Mouse (Mus musculus) heart, embryonic 10.5 days (tissue): ENCODE data around the gene Spred1. TPM values are rescaled to one million over a fixed set of nuclear protein-coding genes. Genes with fewer than 3 reads are reported as not detected.

ENCODE experiments used
- DNase-seq: peaks from one replicate; pipeline ENCODE4 v3.0.0-alpha.2; 2017; ENCODE audit warnings: low spot score
- H3K27ac ChIP-seq: fragments of 300-500 bp; sonication (generic); 2 replicates; pipeline ENCODE4 v1.5.1; 2016; ENCODE audit warnings: mild to moderate bottlenecking
- H3K27me3 ChIP-seq: fragments of 300-500 bp; sonication (generic); 2 replicates; pipeline ENCODE4 v1.6.1; 2016; ENCODE audit warnings: mild to moderate bottlenecking; ENCODE audit not compliant: poor library complexity, insufficient read depth, severe bottlenecking
- H3K36me3 ChIP-seq: fragments of 300-500 bp; sonication (generic); 2 replicates; pipeline ENCODE4 v1.6.1; 2016; ENCODE audit warnings: mild to moderate bottlenecking, moderate library complexity
- H3K4me1 ChIP-seq: fragments of 300-500 bp; sonication (generic); 2 replicates; pipeline ENCODE4 v1.6.1; 2016; ENCODE audit warnings: mild to moderate bottlenecking
- H3K4me3 ChIP-seq: fragments of 300-500 bp; sonication (generic); 2 replicates; pipeline ENCODE4 v1.5.1; 2016; ENCODE audit warnings: mild to moderate bottlenecking, moderate library complexity
- H3K9me3 ChIP-seq: fragments of 300-500 bp; sonication (generic); 2 replicates; pipeline ENCODE4 v1.6.1; 2016; ENCODE audit warnings: mild to moderate bottlenecking, moderate library complexity
- WGBS: fragments of 180-500 bp; shearing (Covaris S2); methylation state at CpG from one replicate; pipeline ENCODE4 v1.1.7; 2016; 5-methylcytosine and 5-hydroxymethylcytosine counted together
- microRNA counts: library from miRNA; unstranded; fragments of <30 nt; microRNA quantifications from one replicate; lab custom pipeline; 2017
- microRNA-seq: library from miRNA; unstranded; fragments of <30 nt; microRNA quantifications from one replicate; pipeline ENCODE4, GENCODE M21; 2017
- polyA plus RNA-seq: library from polyadenylated mRNA; unstranded; fragments of >200 nt; fragmentation: Nextera tagmentation; extraction: Ambion mirVana; gene quantifications from 2 replicates; pipeline ENCODE4 v1.2.1, GENCODE M21; 2016

The Spred1 gene
- polyA plus RNA-seq, 1 experiment from 2014 or later, result 7.0 TPM

GRCm38 (mm10) chr2:117205066-117205465, 83.9 kb downstream of the Spred1 start:
- Histone ChIP-seq H3K27me3 (no peaks in the 10 kb centered on the region), H3K36me3 (no peaks in the 10 kb centered on the region), H3K4me1 (peaks cover 15% of the 10 kb centered on the region), H3K27ac (no peak overlapping the region), H3K9me3 (no peaks in the 10 kb centered on the region), H3K4me3 (no peak overlapping the region)
- DNase-seq, result no peak
- WGBS, result 77% methylated on average over 6 of the region's 6 CpGs

GRCm38 (mm10) chr2:117210416-117211085, 89.4 kb downstream of the Spred1 start:
- H3K4me3 ChIP-seq, result peak overlapping the region; percentile 46
- no peaks in the 10 kb centered on the region for H3K9me3 ChIP-seq
- no peaks in the 10 kb centered on the region for H3K36me3 ChIP-seq
- WGBS, result 7% methylated on average over 6 of the region's 6 CpGs
- H3K4me1 ChIP-seq, result peaks cover 12% of the 10 kb centered on the region
- H3K27ac ChIP-seq, result no peak overlapping the region; the same call in 1 of the 2 replicates
- no peaks in the 10 kb centered on the region for H3K27me3 ChIP-seq
- peak; percentile 79 for DNase-seq

- no peaks in the 10 kb centered on the region for H3K27me3 ChIP-seq
- DNase-seq, result no peak
- H3K36me3 ChIP-seq, result no peaks in the 10 kb centered on the region
- WGBS, result 61% methylated on average over 2 of the region's 2 CpGs
- no peaks in the 10 kb centered on the region for H3K9me3 ChIP-seq
- no peak overlapping the region for H3K4me3 ChIP-seq
- no peak overlapping the region for H3K27ac ChIP-seq
- H3K4me1 ChIP-seq, result peaks cover 7% of the 10 kb centered on the region; the same call in 1 of the 2 replicates
Measured at GRCm38 (mm10) chr2:117216152-117216551, 95.0 kb downstream of the Spred1 start.

GRCm38 (mm10) chr2:117217695-117218216, 96.6 kb downstream of the Spred1 start:
- H3K9me3 ChIP-seq, result no peaks in the 10 kb centered on the region
- WGBS, result 11% methylated on average over 15 of the region's 15 CpGs
- H3K36me3 ChIP-seq, result no peaks in the 10 kb centered on the region
- H3K27me3 ChIP-seq, result no peaks in the 10 kb centered on the region
- DNase-seq, result no peak
- H3K27ac ChIP-seq, result peak overlapping the region; percentile 29; the same call in 1 of the 2 replicates
- H3K4me1 ChIP-seq, result peaks cover 7% of the 10 kb centered on the region; the same call in 1 of the 2 replicates
- H3K4me3 ChIP-seq, result peak overlapping the region; percentile 32

- H3K36me3 ChIP-seq, result no peaks in the 10 kb centered on the region
- H3K27me3 ChIP-seq, result no peaks in the 10 kb centered on the region
- H3K4me3 ChIP-seq, result no peak overlapping the region
- no peak overlapping the region for H3K27ac ChIP-seq
- peaks cover 7% of the 10 kb centered on the region; the same call in 1 of the 2 replicates for H3K4me1 ChIP-seq
- no peaks in the 10 kb centered on the region for H3K9me3 ChIP-seq
- DNase-seq, result no peak
- 91% methylated on average over 4 of the region's 4 CpGs for WGBS
Measured at GRCm38 (mm10) chr2:117219536-117219935, 98.4 kb downstream of the Spred1 start.

- peaks cover 5% of the 10 kb centered on the region; the same call in 1 of the 2 replicates for H3K4me1 ChIP-seq
- no peak overlapping the region for H3K4me3 ChIP-seq
- H3K27ac ChIP-seq, result no peak overlapping the region
- no peaks in the 10 kb centered on the region for H3K36me3 ChIP-seq
- no peaks in the 10 kb centered on the region for H3K9me3 ChIP-seq
- no peak for DNase-seq
- H3K27me3 ChIP-seq, result no peaks in the 10 kb centered on the region
- WGBS, result 74% methylated on average over 9 of the region's 9 CpGs
Measured at GRCm38 (mm10) chr2:117222651-117223050, 101.5 kb downstream of the Spred1 start.

- DNase-seq, result no peak
- H3K27me3 ChIP-seq, result 0 out of 2 replicates have a peak, but pooled peaks cover 12% of the 10 kb centered on the region
- H3K4me3 ChIP-seq, result no peak overlapping the region
- H3K9me3 ChIP-seq, result no peaks in the 10 kb centered on the region
- H3K27ac ChIP-seq, result no peak overlapping the region
- WGBS, result 55% methylated on average over 11 of the region's 11 CpGs
- no peaks in the 10 kb centered on the region for H3K36me3 ChIP-seq
- 0 out of 2 replicates have a peak, but pooled peaks cover 6% of the 10 kb centered on the region for H3K4me1 ChIP-seq
Measured at GRCm38 (mm10) chr2:117228601-117229125, 107.5 kb downstream of the Spred1 start.

- Histone ChIP-seq H3K36me3 (no peaks in the 10 kb centered on the region), H3K27me3 (0 out of 2 replicates have a peak, but pooled peaks cover 12% of the 10 kb centered on the region)
- 82% methylated on average over 7 of the region's 7 CpGs for WGBS
Measured at GRCm38 (mm10) chr2:117230261-117230660, 109.1 kb downstream of the Spred1 start.

GRCm38 (mm10) chr2:117231257-117231656, 110.1 kb downstream of the Spred1 start:
- DNase-seq, result peak; percentile 90
- Histone ChIP-seq H3K27me3 (0 out of 2 replicates have a peak, but pooled peaks cover 12% of the 10 kb centered on the region), H3K27ac (no peak overlapping the region), H3K4me1 (0 out of 2 replicates have a peak, but pooled peaks cover 6% of the 10 kb centered on the region), H3K9me3 (no peaks in the 10 kb centered on the region), H3K36me3 (no peaks in the 10 kb centered on the region), H3K4me3 (no peak overlapping the region)
- WGBS, result 9% methylated on average over 13 of the region's 13 CpGs

More at GRCm38 (mm10) chr2:117230261-117230660, 109.1 kb downstream of the Spred1 start:
- no peaks in the 10 kb centered on the region for H3K9me3 ChIP-seq
- no peak for DNase-seq
- H3K4me1 ChIP-seq, result 0 out of 2 replicates have a peak, but pooled peaks cover 6% of the 10 kb centered on the region
- no peak overlapping the region for H3K27ac ChIP-seq
- no peak overlapping the region for H3K4me3 ChIP-seq

MicroRNAs encoded within 50 kb of the gene (microRNA counts, 519-probe panel; counts per million panel counts)
- 5,218 counts per million, percentile 44 among the panel's probes with 10 or more counts for microRNA mmu-miR-674 (lab: Ali Mortazavi, UCI)

Small RNAs within 50 kb of the gene (microRNA-seq; reads per million reads assigned to microRNA genes)
- 1,044 reads per million, percentile 79 among the genes with 10 or more reads in this experiment for gene Mir674

Other genes starting within 250 kb of the Spred1 start
- gene Tmco5, start 242.7 kb upstream of the Spred1 start, polyA plus RNA-seq, result not detected in 2 replicates
- gene Fam98b, start 128.4 kb downstream of the Spred1 start, polyA plus RNA-seq, result 8.6 and 11.9 TPM in 2 replicates
- gene Rasgrp1, start 221.6 kb downstream of the Spred1 start, polyA plus RNA-seq, result 0.25 and 0.46 TPM in 2 replicates